Mouse (Mus musculus) liver, embryonic 16.5 days (tissue): ENCODE measurements at regions not wholly inside any gene's neighbourhood (a gene's known extent, or its start where the extent isn't known, plus 50 kb on each side); places are given as distances from the start of the nearest gene placed in this dataset.

Experiments
- ATAC-seq: fragments of 200-750 bp; cut with Nextera tagmentation; 2 replicates; pipeline ENCODE4 v1.8.0; 2017; ENCODE audit warnings: low read depth, mild to moderate bottlenecking, moderate number of reproducible peaks, moderate library complexity
- H3K27ac ChIP-seq: fragments of 300-500 bp; sonication (generic); 2 replicates; pipeline ENCODE4 v1.5.1; 2014; ENCODE audit warnings: mild to moderate bottlenecking, low read length
- H3K27me3 ChIP-seq: fragments of 300-500 bp; sonication (generic); 2 replicates; pipeline ENCODE4 v1.6.1; 2014; ENCODE audit warnings: low read depth, low read length, mixed read lengths; ENCODE audit not compliant: control insufficient read depth, insufficient read depth
- H3K36me3 ChIP-seq: fragments of 300-500 bp; sonication (generic); 2 replicates; pipeline ENCODE4 v1.6.1; 2014; ENCODE audit warnings: mild to moderate bottlenecking; ENCODE audit not compliant: control insufficient read depth, insufficient read depth
- H3K4me1 ChIP-seq: fragments of 300-500 bp; sonication (generic); 2 replicates; pipeline ENCODE4 v1.6.1; 2014; ENCODE audit warnings: low read depth, low read length, mixed read lengths; ENCODE audit not compliant: control insufficient read depth
- H3K4me2 ChIP-seq: fragments of 300-500 bp; sonication (generic); 2 replicates; pipeline ENCODE4 v1.6.1; 2014; ENCODE audit warnings: low read depth, low read length, mixed read lengths
- H3K4me3 ChIP-seq: fragments of 300-500 bp; sonication (generic); 2 replicates; pipeline ENCODE4 v1.5.1; 2014; ENCODE audit warnings: low read depth, mild to moderate bottlenecking, low read length
- H3K9ac ChIP-seq: fragments of 300-500 bp; sonication (generic); 2 replicates; pipeline ENCODE4 v1.6.1; 2014; ENCODE audit warnings: low read depth, low read length
- H3K9me3 ChIP-seq: fragments of 300-500 bp; sonication (generic); replicated peaks from 2 replicates; pipeline ENCODE4 v1.6.1; 2016; ENCODE audit warnings: low read length; ENCODE audit not compliant: control insufficient read depth
- WGBS: fragments of 180-500 bp; shearing (Covaris S2); extraction: QIAGEN DNeasy Blood & Tissue Kit; methylation state at CpG from one replicate; pipeline ENCODE4 v1.1.7; 2014; ENCODE audit not compliant: insufficient replicate concordance; 5-methylcytosine and 5-hydroxymethylcytosine counted together

- Histone ChIP-seq H3K4me3 (no peak overlapping the region), H3K27me3 (no peaks in the 10 kb centered on the region), H3K9ac (no peak overlapping the region), H3K36me3 (no peaks in the 10 kb centered on the region), H3K27ac (no peak overlapping the region), H3K4me2 (no peak overlapping the region), H3K9me3 (no peaks in the 10 kb centered on the region), H3K4me1 (no peaks in the 10 kb centered on the region)
- no peak for ATAC-seq
- 60% methylated on average over 6 of the region's 6 CpGs for WGBS
Observed at GRCm38 (mm10) chr11:18437834-18438611, 484.3 kb upstream of the Etaa1 start.

DNA sequence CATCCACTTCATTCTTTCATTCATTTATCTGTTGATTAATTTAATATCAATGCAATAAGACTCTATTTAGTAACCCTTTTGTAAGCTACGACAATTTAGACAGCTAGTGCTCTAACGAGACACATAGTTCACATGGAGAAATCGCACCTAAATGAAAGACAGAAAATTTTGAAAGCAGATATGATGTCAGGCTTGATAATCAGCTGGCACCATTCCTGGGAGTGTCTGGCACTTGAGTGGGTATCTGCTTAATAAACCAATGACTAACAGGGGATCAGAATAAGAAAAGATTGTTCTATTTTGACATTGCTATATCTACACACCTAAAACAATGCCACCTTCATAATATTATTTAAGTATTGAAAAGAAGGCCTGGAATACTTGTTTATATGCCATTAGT is 467.4 kb upstream of the Etaa1 start:
- Histone ChIP-seq H3K36me3 (no peaks in the 10 kb centered on the region), H3K9ac (no peak overlapping the region), H3K4me3 (no peak overlapping the region), H3K9me3 (no peaks in the 10 kb centered on the region), H3K27me3 (no peaks in the 10 kb centered on the region), H3K27ac (no peak overlapping the region), H3K4me2 (no peak overlapping the region), H3K4me1 (no peaks in the 10 kb centered on the region)
- ATAC-seq: no peak
- 71% methylated on average over 3 of the region's 3 CpGs for WGBS

DNA sequence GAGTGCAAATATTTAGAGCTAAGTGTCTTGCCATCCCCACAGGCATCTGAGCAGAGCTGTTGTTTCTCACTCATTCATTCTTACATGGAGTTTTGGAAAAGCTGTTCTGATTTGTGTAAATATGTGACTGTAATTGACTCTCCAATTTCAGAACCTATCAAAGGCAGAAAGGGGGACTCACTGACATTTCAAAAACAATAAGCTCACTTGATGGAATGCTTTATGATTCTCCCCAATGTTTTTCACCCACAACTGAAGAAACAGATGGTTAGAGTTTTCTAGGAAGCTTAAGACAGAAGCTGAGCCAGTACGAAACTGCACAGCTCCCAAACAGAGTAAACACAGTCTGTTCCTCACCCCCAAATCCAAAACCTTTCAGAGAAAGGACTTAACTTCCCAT is 460.1 kb upstream of the Etaa1 start:
- H3K27ac ChIP-seq: no peak overlapping the region
- ATAC-seq: no peak
- no peak overlapping the region for H3K4me2 ChIP-seq
- no peaks in the 10 kb centered on the region for H3K9me3 ChIP-seq
- 72% methylated on average over 1 of the region's 1 CpGs for WGBS
- no peaks in the 10 kb centered on the region for H3K36me3 ChIP-seq
- H3K4me1 ChIP-seq: no peaks in the 10 kb centered on the region
- no peak overlapping the region for H3K9ac ChIP-seq
- no peak overlapping the region for H3K4me3 ChIP-seq
- H3K27me3 ChIP-seq: no peaks in the 10 kb centered on the region

DNA sequence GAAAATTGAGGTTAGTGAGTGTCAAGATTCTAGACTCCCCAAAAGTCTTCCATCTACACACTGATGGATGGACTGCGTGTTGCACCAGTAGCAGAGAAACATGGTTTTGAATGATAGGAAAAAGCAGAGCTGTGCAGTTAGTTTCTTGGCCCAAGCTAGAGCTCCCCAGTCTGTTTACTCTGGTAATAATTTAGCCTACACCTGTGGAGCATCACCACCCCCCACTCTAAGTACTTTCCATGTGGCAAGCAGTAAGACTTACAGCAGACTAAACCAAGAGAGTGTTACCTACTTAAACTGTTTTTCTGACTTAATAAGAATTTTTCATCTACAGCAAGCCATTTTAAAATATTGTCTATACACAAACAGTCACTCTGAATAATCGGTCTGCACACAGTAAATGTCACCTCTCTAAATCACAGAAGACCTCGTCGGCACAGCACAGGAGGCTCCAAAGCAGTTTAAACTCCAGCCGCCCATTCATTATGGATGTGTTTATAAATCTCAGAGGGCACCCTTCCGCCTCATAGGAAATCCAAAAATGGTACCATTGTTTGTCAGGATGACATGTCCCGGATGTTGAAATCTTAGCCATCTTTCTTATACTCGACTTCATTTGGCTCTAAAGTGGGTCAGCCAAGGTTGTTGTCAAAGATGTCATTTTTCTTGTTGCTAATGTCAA is 454.5 kb upstream of the Etaa1 start:
- no peak overlapping the region for H3K4me3 ChIP-seq
- 60% methylated on average over 8 of the region's 8 CpGs for WGBS
- H3K4me2 ChIP-seq: no peak overlapping the region
- no peak overlapping the region for H3K27ac ChIP-seq
- no peak for ATAC-seq
- no peaks in the 10 kb centered on the region for H3K4me1 ChIP-seq
- H3K9me3 ChIP-seq: no peaks in the 10 kb centered on the region
- H3K36me3 ChIP-seq: no peaks in the 10 kb centered on the region
- H3K27me3 ChIP-seq: no peaks in the 10 kb centered on the region
- no peak overlapping the region for H3K9ac ChIP-seq

DNA sequence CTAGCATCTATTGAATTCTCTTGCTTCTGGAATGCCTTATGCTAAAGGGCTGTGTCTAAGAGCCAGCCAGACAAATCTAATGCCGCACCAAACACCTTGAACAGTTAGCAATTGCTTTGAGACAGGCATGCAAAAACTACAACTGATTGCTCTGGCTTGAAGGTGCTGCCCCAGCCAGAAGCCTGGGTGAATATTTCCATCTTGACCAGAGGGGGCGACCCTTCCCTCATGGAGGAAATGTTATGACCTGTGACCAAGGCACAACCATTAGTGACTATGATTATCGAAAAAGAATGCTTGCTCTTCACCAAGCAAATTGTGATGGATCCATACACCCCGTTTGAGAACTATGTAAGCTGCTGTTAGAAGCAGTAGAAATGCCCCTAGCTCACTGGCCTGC is 445.9 kb upstream of the Etaa1 start:
- 47% methylated on average over 4 of the region's 4 CpGs for WGBS
- Histone ChIP-seq H3K4me1 (no peaks in the 10 kb centered on the region), H3K4me3 (no peak overlapping the region), H3K27ac (no peak overlapping the region), H3K9me3 (no peaks in the 10 kb centered on the region), H3K4me2 (no peak overlapping the region), H3K9ac (no peak overlapping the region), H3K36me3 (no peaks in the 10 kb centered on the region), H3K27me3 (no peaks in the 10 kb centered on the region)
- no peak for ATAC-seq

DNA sequence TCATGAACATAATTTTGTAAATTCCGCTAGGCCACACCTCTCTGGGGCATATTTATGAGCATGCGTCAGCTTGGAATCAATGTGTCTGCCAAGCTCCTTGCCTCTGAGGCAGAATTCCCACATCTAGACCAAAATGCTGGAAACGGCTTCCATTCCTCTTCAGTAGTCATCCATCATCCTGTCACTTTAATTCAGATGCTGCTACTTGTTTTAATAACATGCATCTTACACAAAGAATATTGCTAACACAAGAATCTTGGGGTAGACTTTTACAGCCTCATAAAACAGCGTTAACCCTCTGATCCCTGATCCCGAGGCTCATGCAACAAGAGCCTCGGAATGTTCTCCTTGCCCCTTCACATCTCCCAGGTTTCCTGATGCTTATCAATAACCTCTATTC is 442.7 kb upstream of the Etaa1 start:
- H3K4me3 ChIP-seq: no peak overlapping the region
- no peak for ATAC-seq
- H3K27me3 ChIP-seq: no peaks in the 10 kb centered on the region
- no peaks in the 10 kb centered on the region for H3K4me1 ChIP-seq
- no peak overlapping the region for H3K4me2 ChIP-seq
- no peak overlapping the region for H3K9ac ChIP-seq
- H3K36me3 ChIP-seq: no peaks in the 10 kb centered on the region
- H3K9me3 ChIP-seq: no peaks in the 10 kb centered on the region
- H3K27ac ChIP-seq: no peak overlapping the region
- 54% methylated on average over 6 of the region's 6 CpGs for WGBS

GRCm38 (mm10) chr11:18395631-18396030 is 442.0 kb upstream of the Etaa1 start:
- no peak overlapping the region for H3K4me3 ChIP-seq
- WGBS: 61% methylated on average over 4 of the region's 4 CpGs
- no peak overlapping the region for H3K4me2 ChIP-seq
- H3K9me3 ChIP-seq: no peaks in the 10 kb centered on the region
- H3K27ac ChIP-seq: no peak overlapping the region
- ATAC-seq: no peak
- no peaks in the 10 kb centered on the region for H3K4me1 ChIP-seq
- H3K36me3 ChIP-seq: no peaks in the 10 kb centered on the region
- H3K9ac ChIP-seq: no peak overlapping the region
- no peaks in the 10 kb centered on the region for H3K27me3 ChIP-seq

- ATAC-seq: no peak
Observed at GRCm38 (mm10) chr11:18372813-18373332, 419.2 kb upstream of the Etaa1 start.

GRCm38 (mm10) chr11:18371304-18371703 is 417.6 kb upstream of the Etaa1 start:
- Histone ChIP-seq H3K9ac (no peak overlapping the region), H3K4me1 (no peaks in the 10 kb centered on the region), H3K9me3 (no peaks in the 10 kb centered on the region), H3K36me3 (no peaks in the 10 kb centered on the region), H3K27me3 (no peaks in the 10 kb centered on the region), H3K4me2 (no peak overlapping the region), H3K4me3 (no peak overlapping the region), H3K27ac (no peak overlapping the region)
- WGBS: 24% methylated on average over 3 of the region's 3 CpGs
- no peak for ATAC-seq

More at GRCm38 (mm10) chr11:18372813-18373332, 419.2 kb upstream of the Etaa1 start:
- no peaks in the 10 kb centered on the region for H3K4me1 ChIP-seq
- H3K4me3 ChIP-seq: no peak overlapping the region
- no peaks in the 10 kb centered on the region for H3K36me3 ChIP-seq
- H3K27me3 ChIP-seq: no peaks in the 10 kb centered on the region
- H3K9me3 ChIP-seq: no peaks in the 10 kb centered on the region
- H3K4me2 ChIP-seq: no peak overlapping the region
- no peak overlapping the region for H3K9ac ChIP-seq
- 65% methylated on average over 6 of the region's 6 CpGs for WGBS
- H3K27ac ChIP-seq: no peak overlapping the region
